Mouse (Mus musculus): ENCODE results near the gene Ctrc.

DNA sequence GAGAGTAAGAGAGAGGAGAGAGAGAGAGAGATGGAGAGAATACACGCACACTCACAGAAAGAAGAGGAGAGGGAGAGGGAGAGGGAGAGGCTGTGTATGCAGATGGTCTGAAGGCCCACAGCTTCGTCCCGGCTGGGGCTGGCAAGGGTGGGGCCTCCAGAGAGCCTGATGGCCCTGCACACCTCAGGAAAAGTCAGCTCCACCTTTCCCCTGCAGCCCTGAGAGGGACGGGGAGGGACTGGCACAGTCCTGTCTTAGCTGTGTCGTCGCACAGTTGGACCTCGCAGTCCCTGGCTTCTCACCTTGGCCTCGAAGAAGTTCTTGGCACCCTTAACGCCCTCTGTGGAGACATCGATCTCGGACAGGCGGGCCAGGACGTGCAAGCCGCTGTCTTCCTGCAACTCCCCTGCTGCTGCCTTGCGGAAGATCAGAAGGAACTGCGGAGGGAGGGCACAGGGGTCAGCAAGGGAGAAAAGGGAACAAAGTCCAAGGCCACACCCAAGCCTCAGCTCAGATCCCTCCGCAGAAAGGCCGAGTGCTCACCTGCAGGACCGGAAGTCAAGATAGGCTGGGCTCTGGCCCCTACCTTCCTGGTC, 14.2 kb upstream of the Ctrc start:
- TF ChIP-seq CTCF (IDR thresholded peaks at IDR 0.05; ENCODE audit: control insufficient read depth, insufficient read depth, insufficient replicate concordance, low read depth, low read length) (no peak), POLR2A (IDR thresholded peaks at IDR 0.05; ENCODE audit: control insufficient read depth, low read depth, low read length) (no peak)

Data from testis, adult 2 months (tissue).